Mouse (Mus musculus) A20 (cell line): ENCODE measurements at regions not wholly inside any gene's neighbourhood (a gene's known extent, or its start where the extent isn't known, plus 50 kb on each side); places are given as distances from the start of the nearest gene placed in this dataset.

Experiments
- DNase-seq: peaks from one replicate; pipeline ENCODE4 v3.0.0-alpha.2; 2011; ENCODE audit warnings: low read depth, low spot score

GRCm38 (mm10) chr4:7642878-7643590 lies 595.8 kb downstream of the Car8 start:
- no peak for DNase-seq

GRCm38 (mm10) chr4:7597671-7598390 lies 641.0 kb downstream of the Car8 start:
- DNase-seq = no peak

- no peak for DNase-seq
Observed at GRCm38 (mm10) chr4:7596116-7596515, 642.7 kb downstream of the Car8 start.

GRCm38 (mm10) chr4:7583851-7584250 lies 655.0 kb downstream of the Car8 start:
- no peak for DNase-seq

GRCm38 (mm10) chr4:7581931-7582330 lies 656.9 kb downstream of the Car8 start:
- no peak for DNase-seq

DNA sequence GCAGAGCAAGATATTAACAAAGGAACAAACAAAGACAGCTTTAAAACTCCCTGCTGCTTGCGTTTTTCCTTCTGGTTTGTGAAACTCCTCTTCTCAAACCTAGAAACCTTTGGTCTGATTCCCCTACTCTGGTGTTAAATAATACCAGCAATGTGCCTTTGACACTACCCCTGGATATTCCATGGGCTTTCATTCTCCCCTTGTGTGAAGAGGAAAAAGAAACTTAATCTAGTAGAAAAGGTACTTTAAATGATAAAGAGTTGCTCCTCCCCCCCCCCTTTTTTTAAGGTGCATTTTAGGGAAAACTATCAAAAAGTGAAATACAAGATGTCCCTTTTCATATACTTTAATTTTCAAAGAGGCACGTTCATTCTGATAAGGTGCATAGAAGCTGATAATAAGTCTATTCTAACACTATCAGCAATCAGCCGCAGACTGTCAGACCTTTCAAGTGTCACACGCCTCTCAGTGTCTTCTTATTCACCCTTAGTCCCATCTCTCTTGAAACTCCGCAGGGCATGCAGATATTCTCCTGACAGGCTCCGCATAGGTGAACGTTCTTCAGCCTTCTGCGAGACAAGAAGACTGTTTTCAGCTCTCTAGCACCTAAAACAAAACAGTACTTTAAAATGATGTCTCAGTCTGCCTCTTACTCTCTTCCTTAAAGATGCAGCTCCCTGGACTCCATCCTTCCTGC lies 657.5 kb downstream of the Car8 start:
- DNase-seq = no peak

DNA sequence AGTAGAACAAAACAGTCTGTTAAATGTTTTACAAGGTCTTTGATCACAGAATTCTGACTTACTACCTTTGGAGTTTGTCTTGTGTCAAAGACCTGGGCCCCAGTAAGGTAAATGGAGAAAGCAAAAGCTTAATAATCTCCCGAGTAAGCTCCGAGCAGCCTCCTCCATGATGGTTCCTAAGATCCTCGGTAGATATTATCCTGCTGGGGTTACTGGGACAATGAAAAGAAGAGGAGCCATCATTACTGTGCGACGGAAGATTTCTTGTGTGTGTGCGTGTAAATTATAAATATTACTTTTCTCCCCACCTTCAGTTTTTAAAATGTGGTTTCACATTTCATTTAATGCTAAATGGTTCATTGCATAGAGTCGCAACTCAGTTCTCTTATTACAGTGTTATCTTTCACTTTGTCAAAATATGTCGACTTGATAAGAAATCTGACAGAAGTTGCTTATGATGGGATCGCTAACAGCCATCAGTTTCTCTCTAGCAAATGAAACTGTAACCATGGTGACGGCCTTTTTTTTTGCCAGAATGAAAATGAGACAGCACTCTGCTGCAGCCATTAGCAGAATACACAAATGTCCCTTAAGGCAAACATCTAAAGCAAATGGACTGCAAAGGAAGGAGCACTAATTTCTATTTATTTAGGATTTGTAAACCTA lies 658.2 kb downstream of the Car8 start:
- no peak for DNase-seq

GRCm38 (mm10) chr4:7574011-7574410 lies 664.8 kb downstream of the Car8 start:
- no peak for DNase-seq

- no peak for DNase-seq
Observed at GRCm38 (mm10) chr4:7567687-7568393, 671.0 kb downstream of the Car8 start.

- DNase-seq = no peak
Observed at GRCm38 (mm10) chr4:7559867-7560832, 678.7 kb downstream of the Car8 start.

DNA sequence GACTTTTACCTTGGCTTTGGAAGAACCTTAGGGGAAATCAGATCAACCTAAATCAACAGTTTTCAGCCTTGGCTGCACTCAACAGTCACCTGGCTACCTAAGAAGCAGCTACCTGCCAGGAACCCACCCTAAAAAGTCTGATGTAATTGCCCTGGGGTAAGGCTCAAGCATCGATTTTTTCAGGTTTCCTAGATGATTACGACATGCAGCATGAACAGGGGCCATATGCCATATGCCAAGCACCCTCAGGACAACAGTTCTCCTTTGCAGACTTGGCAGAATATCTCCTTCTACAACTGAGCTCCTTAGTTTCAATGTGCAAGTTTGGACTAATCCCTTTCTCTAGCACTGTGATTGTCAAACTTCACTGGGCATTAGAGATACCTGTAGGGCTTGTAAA lies 680.1 kb downstream of the Car8 start:
- no peak for DNase-seq

DNA sequence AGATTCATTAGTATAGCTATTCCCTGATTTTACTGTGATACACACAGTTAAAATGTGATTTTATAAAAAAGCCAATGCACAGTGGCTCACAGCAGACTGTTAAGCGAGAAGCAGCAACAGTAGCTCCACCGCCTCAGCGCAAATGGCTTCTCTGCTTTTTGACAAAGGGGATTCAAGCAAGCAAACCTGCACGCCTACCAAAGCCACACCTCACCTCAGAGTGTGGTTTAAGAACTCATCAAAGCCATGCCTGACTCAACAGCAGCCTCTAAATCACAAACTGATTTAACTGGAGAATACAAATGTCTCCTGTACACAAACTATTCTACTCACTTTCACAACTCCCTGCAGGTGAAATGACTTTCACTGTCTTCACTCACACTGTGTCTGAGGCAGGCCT lies 704.5 kb downstream of the Car8 start:
- DNase-seq = no peak

DNA sequence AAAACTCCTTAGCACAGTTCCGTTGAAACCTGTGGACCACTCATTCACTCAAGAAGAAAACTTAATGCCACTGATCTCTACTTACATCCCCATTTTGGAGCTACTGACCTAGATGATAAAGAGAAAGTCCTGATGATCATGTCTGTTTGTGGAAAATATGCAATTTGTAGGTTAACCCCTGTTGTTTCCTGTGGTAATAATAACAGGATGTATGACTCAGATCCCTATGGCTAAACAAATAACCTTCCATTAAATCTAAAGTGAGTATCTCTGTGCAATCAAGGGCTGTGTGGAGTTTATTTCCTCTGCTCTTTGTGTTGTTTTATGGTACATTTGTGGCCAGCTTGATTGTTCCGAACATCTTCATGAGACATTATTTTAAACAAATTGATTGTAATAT lies 711.1 kb downstream of the Car8 start:
- DNase-seq = no peak

DNA sequence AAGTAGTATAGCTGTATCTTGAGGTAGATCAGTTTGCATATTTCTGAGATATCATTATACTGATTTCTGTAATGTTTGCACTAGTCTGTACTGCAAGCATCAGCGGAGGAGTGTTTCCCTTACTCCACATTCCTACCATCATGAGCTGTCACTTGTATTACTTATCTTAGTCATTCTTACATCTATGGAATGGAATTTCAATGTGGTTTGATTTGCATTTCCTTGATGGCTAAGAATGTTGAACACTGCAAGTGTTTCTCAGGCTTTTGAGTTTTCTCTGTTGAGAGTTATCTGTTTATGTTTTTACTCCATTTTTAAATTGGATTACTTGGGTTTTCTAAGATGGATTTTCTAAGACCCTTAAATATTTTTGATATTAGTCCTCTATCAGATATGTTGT lies 725.8 kb downstream of the Car8 start:
- no peak for DNase-seq

- peak; percentile 12 for DNase-seq
Observed at GRCm38 (mm10) chr4:7485552-7485951, 753.3 kb downstream of the Car8 start.

DNA sequence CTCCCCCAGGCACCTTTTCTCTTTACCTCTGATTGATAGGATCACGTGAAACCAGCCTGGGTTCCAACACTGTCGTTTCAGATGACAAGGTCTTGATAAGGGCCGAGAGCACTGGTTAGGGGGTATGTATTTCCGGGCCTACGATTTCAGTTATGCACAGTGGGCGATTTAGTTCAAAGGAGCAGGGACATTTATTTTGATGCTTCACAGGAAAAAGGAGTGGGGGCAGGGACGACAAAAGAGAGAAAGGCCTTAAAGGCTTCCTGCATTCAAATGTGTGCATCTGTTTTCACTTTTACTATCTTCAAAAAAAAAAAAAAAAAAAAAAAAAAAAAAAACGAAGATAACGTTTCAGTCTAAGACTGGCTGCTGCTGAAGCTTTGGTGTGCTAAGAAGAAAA lies 783.7 kb downstream of the Car8 start:
- DNase-seq = peak; percentile 37

DNA sequence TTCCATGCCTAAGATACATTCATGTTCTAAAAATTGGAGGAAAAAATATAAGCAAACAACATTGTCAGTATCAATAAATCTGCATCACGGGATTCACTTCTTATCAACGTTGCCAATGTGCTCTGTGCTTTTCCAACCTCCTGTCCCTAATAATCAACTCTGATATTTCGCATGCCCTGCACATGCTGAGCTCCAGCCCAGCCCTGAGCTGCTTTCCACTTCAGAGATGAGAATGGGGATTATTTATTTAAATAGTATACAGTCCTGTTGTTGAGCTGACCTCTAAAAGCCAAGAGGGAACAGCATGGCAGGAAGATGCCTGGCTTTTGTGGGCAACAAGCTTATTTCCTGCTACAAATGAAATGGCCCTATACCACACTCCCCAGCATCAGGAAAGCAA lies 786.2 kb downstream of the Car8 start:
- no peak for DNase-seq

DNA sequence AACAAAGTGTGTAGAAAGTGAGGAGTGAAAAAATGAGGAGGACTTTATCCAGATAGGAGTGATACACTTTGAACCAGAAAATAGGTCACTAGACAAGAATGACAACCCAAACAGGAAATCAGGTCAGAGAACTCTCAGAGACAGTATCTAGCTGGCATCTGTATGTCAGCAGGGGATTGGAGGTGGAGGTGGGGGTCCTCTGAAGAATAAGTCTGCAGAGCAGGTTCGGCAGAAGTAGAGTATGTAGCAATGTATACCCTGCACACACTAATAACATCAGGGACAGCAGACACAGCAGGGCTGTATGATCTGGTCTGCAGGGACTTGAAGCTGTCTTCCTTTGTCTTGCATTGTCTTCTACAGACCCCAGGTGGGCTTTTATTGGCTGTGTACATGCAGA lies 787.9 kb downstream of the Car8 start:
- DNase-seq = no peak

DNA sequence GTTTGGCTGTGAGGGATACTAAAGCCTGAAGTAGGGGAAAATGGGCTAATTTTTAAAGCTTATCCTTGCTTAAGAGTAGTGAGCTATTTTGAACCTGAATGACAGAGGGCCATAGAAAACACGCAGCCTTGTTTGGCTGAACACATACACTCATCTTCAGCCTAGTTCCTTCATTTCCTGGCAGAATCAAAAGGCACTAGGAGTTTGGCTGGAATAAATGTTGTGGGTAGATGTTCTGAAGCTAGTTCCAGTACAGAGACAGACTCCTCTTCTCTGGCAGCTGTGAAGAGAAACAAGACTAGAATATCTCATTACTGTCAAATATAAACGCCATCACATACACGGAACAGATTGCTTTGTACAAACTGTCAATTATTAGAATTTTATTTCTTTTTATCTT lies 809.5 kb downstream of the Car8 start:
- DNase-seq = no peak

GRCm38 (mm10) chr4:7424081-7424480 lies 814.8 kb downstream of the Car8 start:
- no peak for DNase-seq
